Mouse (Mus musculus): Measurements from ENCODE around the gene Dbn1. TPM values are rescaled to one million over a fixed set of nuclear protein-coding genes. Genes with fewer than 3 reads are reported as not detected.

The Dbn1 gene
- 586 and 690 TPM in 2 replicates for polyA plus RNA-seq (2012; rRNA removed)

DNA sequence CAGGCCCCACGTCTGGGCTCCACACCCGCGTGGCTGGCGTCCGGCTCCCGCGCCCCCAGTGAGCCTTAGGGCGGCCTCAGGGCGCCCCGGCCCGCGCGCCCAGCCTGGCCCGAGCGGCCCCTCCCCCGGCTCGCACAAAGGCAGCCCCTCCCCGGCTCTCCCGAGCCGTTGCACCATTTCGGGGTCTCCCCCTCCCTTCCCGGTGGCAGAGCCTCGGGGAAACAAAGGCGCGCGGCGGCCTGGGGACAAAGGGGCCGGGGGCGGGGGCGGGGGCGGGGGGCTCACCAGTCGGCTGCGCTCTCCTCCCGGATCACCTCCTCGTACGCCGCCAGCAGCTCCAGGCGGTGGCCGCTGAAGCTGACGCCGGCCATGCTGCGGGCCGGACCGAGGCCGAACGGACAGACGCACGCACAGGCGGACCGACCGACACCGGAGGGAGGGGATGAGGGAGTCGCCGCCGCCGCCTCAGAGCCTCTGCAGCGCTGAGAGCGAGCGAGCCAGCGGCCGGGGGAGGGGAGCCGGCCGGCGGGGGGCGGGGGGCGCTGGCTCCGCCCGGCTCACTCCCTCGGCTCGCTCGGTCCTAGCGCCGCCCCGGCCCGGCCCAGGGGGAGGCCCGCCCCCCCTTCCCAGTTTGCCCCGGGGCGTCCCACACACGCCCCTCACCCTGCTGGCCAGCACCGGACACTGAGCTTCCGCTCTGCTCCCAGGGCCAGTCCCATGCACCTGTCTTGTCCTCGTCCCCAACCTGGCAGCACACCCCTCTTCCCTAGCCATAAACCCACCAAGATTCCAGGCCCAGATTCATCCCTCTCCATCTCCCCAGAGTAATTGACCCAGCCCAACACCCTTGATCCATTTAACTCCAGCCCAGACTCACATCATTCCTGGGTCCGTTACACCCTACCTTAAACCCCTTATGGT lies at the start of gene Dbn1:
TSS of gene Dbn1 (minus strand) at position 534 of the 921 bp plus-strand sequence.

DNA sequence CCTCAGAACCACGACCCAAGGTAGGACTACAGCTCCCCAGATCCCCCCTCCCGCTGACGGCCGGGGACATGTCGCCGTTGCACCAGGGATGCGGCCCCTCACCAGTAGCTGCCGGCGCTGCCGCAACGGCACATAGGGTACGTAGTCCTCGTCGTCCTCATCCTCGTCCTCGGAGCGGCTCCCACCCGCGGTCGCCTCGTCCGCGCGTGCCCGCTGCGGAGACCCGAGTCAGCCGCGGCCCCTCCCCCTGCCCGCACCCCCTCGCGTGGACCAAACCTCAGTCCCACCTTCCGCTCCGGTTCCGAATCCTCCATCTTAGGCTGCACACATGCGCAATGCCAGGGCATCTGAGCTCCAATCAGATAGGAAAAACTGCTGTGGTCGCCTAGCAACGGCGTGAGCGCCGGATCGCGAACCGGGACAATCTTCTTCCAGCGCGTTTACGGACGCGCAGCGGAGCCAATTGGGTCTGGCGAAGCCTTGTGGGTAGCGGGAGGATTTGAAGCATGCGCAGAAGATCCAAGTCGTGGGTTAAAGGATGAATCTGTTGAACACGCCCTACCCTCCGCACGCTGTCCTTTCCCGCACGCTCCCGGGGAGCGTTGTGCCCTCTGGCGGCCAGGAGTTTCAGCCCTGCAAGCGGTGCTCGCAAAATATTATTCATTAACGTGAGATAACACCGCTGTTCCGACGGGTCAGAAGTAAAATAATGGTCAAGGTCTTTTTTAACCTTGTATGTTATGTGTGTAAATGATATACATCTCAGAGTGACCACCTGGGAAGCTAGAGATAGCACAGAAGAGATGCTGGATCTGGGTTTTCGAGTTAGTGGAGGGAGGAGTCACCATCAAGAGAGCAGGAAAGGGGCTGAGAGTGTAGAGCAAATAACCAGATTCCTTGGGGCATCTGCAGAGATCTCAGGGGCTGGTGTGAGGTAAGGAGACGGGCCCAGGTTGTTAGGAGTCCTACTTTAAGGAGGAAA lies 48.6 kb upstream of the Dbn1 start, which contains the start of gene Ddx41:
TSS of gene Ddx41 (minus strand) at position 465 of the 982 bp plus-strand sequence.

GRCm38 (mm10) chr13:55529198-55529915 lies 41.4 kb upstream of the Dbn1 start, which contains the start of gene Dok3:
Dok3 (minus strand) TSS chr13:55529296.

DNA sequence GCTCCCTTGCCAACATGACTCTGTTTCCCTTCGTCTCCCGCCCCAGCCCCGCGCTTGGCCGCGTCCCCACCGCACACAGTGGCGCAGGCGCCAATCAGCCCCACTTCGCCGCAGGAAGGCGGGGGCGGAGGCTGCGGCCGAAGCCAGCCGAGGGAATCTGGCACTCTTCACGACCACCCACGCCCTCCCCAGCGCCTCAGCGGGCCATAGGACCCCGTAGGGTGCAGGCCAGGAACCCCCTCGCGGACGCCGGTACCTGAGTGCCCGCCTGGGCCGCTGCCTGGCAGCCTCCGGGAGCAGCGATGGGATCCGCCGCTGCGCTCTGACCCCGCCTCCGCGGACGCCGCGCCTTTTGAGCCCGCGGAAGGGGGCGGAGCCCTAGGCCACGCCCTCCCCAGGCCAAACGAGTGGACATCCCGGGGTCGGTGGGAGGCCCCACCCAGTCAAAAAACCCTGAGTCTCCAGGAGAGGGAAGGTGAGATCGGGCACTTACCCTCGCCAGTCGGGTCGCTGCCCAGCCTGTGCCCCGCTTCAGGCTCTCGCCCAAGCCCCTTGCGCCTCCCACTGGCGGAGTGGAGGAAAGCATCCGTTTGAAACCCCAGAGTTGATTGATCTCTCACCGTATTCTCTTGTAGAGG lies 25.3 kb upstream of the Dbn1 start, which contains the start of gene Pdlim7:
TSS of gene Pdlim7 (minus strand) at position 566 of the 638 bp plus-strand sequence.

DNA sequence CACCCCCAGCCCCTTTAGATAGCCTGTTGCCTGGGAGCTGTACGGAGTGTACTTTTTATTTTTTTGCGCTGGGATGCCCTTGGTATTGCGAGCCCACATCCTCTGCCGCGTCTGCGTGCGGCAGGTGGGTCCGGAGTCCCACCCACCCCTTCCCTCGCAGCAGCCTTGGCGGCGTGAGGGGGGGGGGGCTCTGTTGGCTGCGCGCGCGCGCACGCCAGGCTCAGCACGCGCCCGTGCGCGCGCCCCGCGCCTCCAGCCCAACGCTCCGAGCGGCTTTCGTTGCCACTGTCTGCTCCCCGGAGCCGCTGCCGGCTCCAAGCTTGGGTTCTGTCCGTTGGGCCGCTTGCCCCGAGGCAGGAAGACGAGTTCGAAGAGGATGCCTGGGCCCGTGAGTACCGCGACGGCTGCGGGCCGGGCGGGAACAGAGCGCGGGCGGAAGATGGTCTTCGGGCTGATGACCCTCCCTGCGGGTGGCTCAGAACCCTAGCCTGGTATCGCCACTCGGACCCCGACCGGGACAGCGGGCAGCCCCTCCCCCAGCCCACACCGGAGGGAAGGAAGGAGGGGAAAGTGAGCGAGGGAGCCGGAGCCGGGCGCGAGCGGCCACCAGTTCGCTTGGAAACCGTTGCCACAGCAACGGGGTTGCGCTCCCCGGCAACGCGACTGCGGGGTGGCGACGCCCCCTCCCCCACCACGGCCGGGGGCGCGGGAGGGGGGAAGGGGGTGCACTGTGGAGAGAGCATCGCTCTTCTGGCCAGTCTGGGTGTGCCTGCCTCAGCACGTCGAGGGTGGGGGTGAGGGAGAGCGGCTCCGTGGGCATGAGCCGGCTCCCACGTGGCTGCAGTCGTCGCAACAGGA lies 23.7 kb downstream of the Dbn1 start, which contains the start of gene Prr7:
TSS of gene Prr7 (plus strand) at position 241 of the 858 bp plus-strand sequence.

DNA sequence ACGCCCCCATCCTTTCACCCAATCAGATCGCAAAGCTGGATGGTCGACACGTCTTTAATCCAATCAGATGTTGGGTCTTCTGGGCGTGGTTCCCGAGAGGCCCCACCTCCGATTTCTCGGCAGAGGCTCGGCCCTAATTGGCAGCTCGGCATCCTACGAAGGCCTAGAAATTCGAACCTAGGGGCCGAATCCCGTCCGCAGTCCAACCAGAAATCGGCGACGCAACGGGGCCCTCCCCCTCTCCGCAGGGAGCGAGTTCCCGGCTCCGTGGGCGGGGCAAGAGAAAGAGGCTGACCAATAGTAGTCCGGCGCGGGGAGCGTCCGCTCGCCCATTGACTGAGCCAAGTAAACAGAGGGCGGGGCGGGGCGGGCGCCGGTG lies 43.0 kb downstream of the Dbn1 start, which contains the start of gene Grk6:
TSS of gene Grk6 (plus strand) at position 136 of the 379 bp plus-strand sequence.

GRCm38 (mm10) chr13:55426613-55427012 lies 61.3 kb downstream of the Dbn1 start, which contains the start of gene F12:
F12 (minus strand) TSS chr13:55426793.

Other genes starting within 250 kb of the Dbn1 start
- 238 and 239 TPM in 2 replicates for gene Prelid1, start 167.6 kb downstream of the Dbn1 start, polyA plus RNA-seq (2012; rRNA removed)
- gene Rab24, start 166.2 kb downstream of the Dbn1 start, polyA plus RNA-seq (2012; rRNA removed), result 146 and 152 TPM in 2 replicates
- gene Mxd3, start 158.3 kb downstream of the Dbn1 start, polyA plus RNA-seq (2012; rRNA removed), result 15.4 and 18.9 TPM in 2 replicates
- gene Lman2, start 125.3 kb downstream of the Dbn1 start, polyA plus RNA-seq (2012; rRNA removed), result 47.5 and 48.6 TPM in 2 replicates
- gene Rgs14, start 118.4 kb downstream of the Dbn1 start, polyA plus RNA-seq (2012; rRNA removed), result 2.0 and 2.5 TPM in 2 replicates
- 0.13 TPM in 1 of 2 replicates, not detected in the other for gene Slc34a1, start 89.9 kb downstream of the Dbn1 start, polyA plus RNA-seq (2012; rRNA removed)
- 1.2 and 1.4 TPM in 2 replicates for gene Pfn3, start 72.9 kb downstream of the Dbn1 start, polyA plus RNA-seq (2012; rRNA removed)
- 0.14 and 0.16 TPM in 2 replicates for gene F12, start 61.3 kb downstream of the Dbn1 start, polyA plus RNA-seq (2012; rRNA removed)
- gene Grk6, start 43.0 kb downstream of the Dbn1 start, polyA plus RNA-seq (2012; rRNA removed), result 75.3 and 78.3 TPM in 2 replicates
- gene Prr7, start 23.8 kb downstream of the Dbn1 start, polyA plus RNA-seq (2012; rRNA removed), result 67.4 and 83.4 TPM in 2 replicates
- gene Pdlim7, start 25.6 kb upstream of the Dbn1 start, polyA plus RNA-seq (2012; rRNA removed), result 105 and 118 TPM in 2 replicates
- gene Dok3, start 41.2 kb upstream of the Dbn1 start, polyA plus RNA-seq (2012; rRNA removed), result 13.9 and 15.9 TPM in 2 replicates
- gene Ddx41, start 48.5 kb upstream of the Dbn1 start, polyA plus RNA-seq (2012; rRNA removed), result 90.3 and 94.8 TPM in 2 replicates
- gene Fam193b, start 83.0 kb upstream of the Dbn1 start, polyA plus RNA-seq (2012; rRNA removed), result 137 and 144 TPM in 2 replicates
- gene Tmed9, start 85.6 kb upstream of the Dbn1 start, polyA plus RNA-seq (2012; rRNA removed), result 133 and 139 TPM in 2 replicates
- gene B4galt7, start 111.8 kb upstream of the Dbn1 start, polyA plus RNA-seq (2012; rRNA removed), result 48.9 and 49.4 TPM in 2 replicates
- gene Caml, start 134.9 kb upstream of the Dbn1 start, polyA plus RNA-seq (2012; rRNA removed), result 89.9 and 91.4 TPM in 2 replicates
- gene Ddx46, start 146.9 kb upstream of the Dbn1 start, polyA plus RNA-seq (2012; rRNA removed), result 50.6 and 54.7 TPM in 2 replicates
- 96.6 and 98.4 TPM in 2 replicates for gene B230219D22Rik, start 205.0 kb upstream of the Dbn1 start, polyA plus RNA-seq (2012; rRNA removed)
- gene Txndc15, start 226.5 kb upstream of the Dbn1 start, polyA plus RNA-seq (2012; rRNA removed), result 76.5 and 82.5 TPM in 2 replicates
- gene Pcbd2, start 239.3 kb upstream of the Dbn1 start, polyA plus RNA-seq (2012; rRNA removed), result 24.4 and 27.6 TPM in 2 replicates

Measured in central nervous system, embryonic 18 days (tissue).